Mouse (Mus musculus) embryonic fibroblast, embryonic 13.5 days (primary cell): ENCODE measurements around the gene Gm20388.

ENCODE experiments used
- CTCF ChIP-seq: IDR thresholded peaks from 2 replicates; pipeline ENCODE4 v1.5.1; 2011; ENCODE audit warnings: mild to moderate bottlenecking, control low read depth, low read length, moderate library complexity, borderline replicate concordance; ENCODE audit not compliant: insufficient read depth
- POLR2A ChIP-seq: IDR thresholded peaks from 2 replicates; pipeline ENCODE4 v1.6.1; 2011; ENCODE audit warnings: low read depth, mild to moderate bottlenecking, control low read depth, low read length, moderate library complexity

GRCm38 (mm10) chr8:121727164-121727563 lies 1816.5 kb downstream of the Gm20388 start:
- no peak for TF ChIP-seq POLR2A
- TF ChIP-seq CTCF = no peak
